Mouse (Mus musculus) CH12.LX (cell line): ENCODE data around the gene Fcer2a.

Experiments
- CHD1 ChIP-seq: IDR thresholded peaks from 2 replicates; pipeline ENCODE4 v1.6.1; 2012; ENCODE audit warnings: low read depth, low read length, improper control_type of control experiment, inconsistent platforms
- CHD2 ChIP-seq: IDR thresholded peaks from 2 replicates; pipeline ENCODE4 v1.6.1; 2011; ENCODE audit warnings: low read length, improper control_type of control experiment
- CTCF ChIP-seq, 2 experiments: IDR thresholded peaks in 1 of 2; conservative IDR thresholded peaks in 1 of 2; 2 replicates each; pipeline ENCODE4 v1.5.1; 2011 to 2012; ENCODE audit warnings: low read depth in 2 of 2, low read length in 2 of 2, improper control_type of control experiment in 1 of 2, inconsistent platforms in 1 of 2, mild to moderate bottlenecking in 1 of 2, moderate library complexity in 1 of 2
- E2F4 ChIP-seq: IDR thresholded peaks from 2 replicates; pipeline ENCODE4 v1.6.1; 2011; ENCODE audit warnings: low read depth, low read length, improper control_type of control experiment; ENCODE audit not compliant: insufficient replicate concordance
- ELF1 ChIP-seq: IDR thresholded peaks from 2 replicates; pipeline ENCODE4 v1.6.1; 2014; ENCODE audit warnings: low read depth, mild to moderate bottlenecking, inconsistent platforms, low read length, improper control_type of control experiment
- ETS1 ChIP-seq: conservative IDR thresholded peaks from 2 replicates; pipeline ENCODE4 v1.6.1; 2012; ENCODE audit warnings: low read depth, mild to moderate bottlenecking, inconsistent platforms, low read length, improper control_type of control experiment, moderate library complexity
- KAT2A ChIP-seq: IDR thresholded peaks from 2 replicates; pipeline ENCODE4 v1.6.1; 2012; ENCODE audit warnings: low read length, improper control_type of control experiment, inconsistent platforms; ENCODE audit not compliant: insufficient replicate concordance
- MEF2A ChIP-seq: IDR thresholded peaks from 2 replicates; pipeline ENCODE4 v1.6.1; 2014; ENCODE audit warnings: low read depth, mild to moderate bottlenecking, inconsistent platforms, low read length, improper control_type of control experiment, borderline replicate concordance
- POLR2A ChIP-seq: IDR thresholded peaks from 2 replicates; pipeline ENCODE4 v1.6.1; 2011; ENCODE audit warnings: low read depth, mild to moderate bottlenecking, improper control_type of control experiment, low read length
- POLR2AphosphoS2 ChIP-seq: IDR thresholded peaks from 2 replicates; pipeline ENCODE4 v1.6.1; 2011; ENCODE audit warnings: low read depth, low read length, improper control_type of control experiment
- RAD21 ChIP-seq: IDR thresholded peaks from 2 replicates; pipeline ENCODE4 v1.6.1; 2011; ENCODE audit warnings: low read depth, mild to moderate bottlenecking, low read length, improper control_type of control experiment, moderate library complexity
- SMC3 ChIP-seq: IDR thresholded peaks from 2 replicates; pipeline ENCODE4 v1.6.1; 2011; ENCODE audit warnings: low read depth, low read length, improper control_type of control experiment
- USF1 ChIP-seq: IDR thresholded peaks from 2 replicates; pipeline ENCODE4 v1.6.1; 2014; ENCODE audit warnings: low read depth, mild to moderate bottlenecking, inconsistent platforms, low read length, improper control_type of control experiment
- ZC3H11A ChIP-seq: IDR thresholded peaks from 2 replicates; pipeline ENCODE4 v1.6.1; 2012; ENCODE audit warnings: low read depth, mild to moderate bottlenecking, inconsistent platforms, low read length, improper control_type of control experiment

GRCm38 (mm10) chr8:3655526-3655925 lies 38.4 kb downstream of the Fcer2a start, which contains the start of gene Retn:
- TF ChIP-seq CTCF (conservative IDR thresholded peaks at IDR 0.05 in 1 of 2, IDR thresholded peaks at IDR 0.05 in 1 of 2; ENCODE audit: low read depth in 2 of 2, low read length in 2 of 2), result no peak
- no peak for TF ChIP-seq KAT2A
- TF ChIP-seq MEF2A, result no peak
- TF ChIP-seq POLR2A, result no peak
- no peak for TF ChIP-seq CHD2
- no peak for TF ChIP-seq ELF1
- no peak for TF ChIP-seq ZC3H11A
- no peak for TF ChIP-seq E2F4
- TF ChIP-seq RAD21, result no peak
- TF ChIP-seq USF1, result no peak
- TF ChIP-seq POLR2AphosphoS2, result no peak
- TF ChIP-seq CHD1, result no peak
- no peak for TF ChIP-seq SMC3
- TF ChIP-seq ETS1, result no peak
